Mouse (Mus musculus): ENCODE measurements at regions not wholly inside any gene's neighbourhood (a gene's known extent, or its start where the extent isn't known, plus 50 kb on each side); places are given as distances from the start of the nearest gene placed in this dataset.

GRCm38 (mm10) chr3:41158314-41158973, 75.6 kb upstream of the Pgrmc2 start:
- no peak for TF ChIP-seq POLR2A (IDR thresholded peaks at IDR 0.05; ENCODE audit: insufficient read depth, low read depth, low read length)
- no peak for TF ChIP-seq CTCF (IDR thresholded peaks at IDR 0.05; ENCODE audit: insufficient read depth, low read depth, low read length)
